Mouse (Mus musculus): ENCODE measurements at regions not wholly inside any gene's neighbourhood (a gene's known extent, or its start where the extent isn't known, plus 50 kb on each side); places are given as distances from the start of the nearest gene placed in this dataset.

DNA sequence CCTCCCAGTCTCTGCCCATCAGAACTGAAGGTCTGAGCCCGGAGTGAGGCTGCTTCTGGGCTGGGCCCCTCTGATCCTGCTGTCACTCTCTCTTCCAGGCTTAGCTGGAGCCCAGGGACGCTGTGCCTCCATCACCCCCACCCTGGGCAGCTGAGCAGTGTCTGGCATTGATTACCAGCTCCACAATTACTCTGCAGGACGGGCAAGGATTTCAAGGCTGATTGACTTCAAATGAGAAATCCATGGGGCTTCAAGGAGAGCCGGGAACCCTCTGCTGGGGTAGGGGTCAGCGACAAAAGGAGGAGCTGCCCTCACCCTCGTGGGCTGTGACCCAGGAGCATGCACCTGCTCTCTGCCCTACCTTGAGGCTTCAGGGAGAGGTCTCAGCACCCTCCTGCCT, 107.1 kb upstream of the Csf3r start:
- no peak overlapping the region for H3K4me2 ChIP-seq (ENCODE audit: low read length)
- H3K4me1 ChIP-seq (ENCODE audit: control insufficient read depth, insufficient read depth, low read length) = peaks cover 12% of the 10 kb centered on the region
- H3K27me3 ChIP-seq (replicated peaks; ENCODE audit: control insufficient read depth, insufficient read depth, low read length) = 0 out of 2 replicates have a peak, but pooled peaks cover 7% of the 10 kb centered on the region
- no peak overlapping the region for H3K9ac ChIP-seq (ENCODE audit: low read length)
- 4% methylated on average over 6 of the region's 6 CpGs for whole genome bisulfite sequencing
- DNase-seq (ENCODE audit: low spot score) (no peak), ATAC-seq (no peak)
- no peak overlapping the region for H3K27ac ChIP-seq (ENCODE audit: low read depth, low read length)
- no peaks in the 10 kb centered on the region for H3K9me3 ChIP-seq (replicated peaks; ENCODE audit: control insufficient read depth, low read length)
- no peaks in the 10 kb centered on the region for H3K36me3 ChIP-seq (ENCODE audit: control insufficient read depth, insufficient read depth, low read length)
- H3K4me3 ChIP-seq (ENCODE audit: low read depth, low read length) = no peak overlapping the region

DNA sequence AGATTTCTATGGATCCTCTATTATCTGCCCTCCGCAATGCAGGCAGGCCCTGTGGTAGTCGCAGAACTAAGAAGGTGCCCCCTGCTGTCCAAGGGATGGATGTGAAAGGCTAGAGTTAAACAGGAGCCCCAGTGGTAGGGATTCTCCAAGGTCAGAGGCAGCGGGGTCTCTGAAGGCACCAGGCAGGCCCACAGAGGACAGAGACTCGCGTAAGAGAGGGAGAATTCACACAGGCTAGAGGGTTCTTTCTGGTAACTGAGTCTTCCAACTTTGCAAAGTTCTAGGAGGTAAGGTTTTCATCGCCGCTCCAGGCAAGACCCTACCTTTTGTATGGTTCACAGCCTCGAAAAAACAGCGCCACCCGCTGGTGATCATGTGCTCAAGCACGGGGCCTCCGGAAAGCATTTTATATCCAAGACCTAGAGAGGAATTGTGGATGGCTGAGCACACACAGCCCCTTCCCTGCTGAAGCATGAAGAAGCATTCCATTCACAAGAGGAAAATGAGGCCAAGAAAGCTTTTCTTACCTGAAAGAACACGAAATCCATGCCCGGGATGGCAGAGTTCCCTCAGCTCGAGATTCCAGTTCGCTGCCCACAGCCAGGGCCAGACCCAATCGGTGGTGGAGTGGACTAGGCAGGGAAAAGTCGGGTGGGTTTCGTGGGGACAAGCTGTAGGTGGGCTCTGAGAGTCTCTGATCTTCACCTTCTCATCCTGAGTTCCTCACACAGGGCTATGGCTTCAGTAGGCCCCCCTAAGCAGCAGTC, 102.6 kb upstream of the Csf3r start:
- ATAC-seq (peak; percentile 63), DNase-seq (ENCODE audit: low spot score) (peak; percentile 79)
- Histone ChIP-seq H3K4me1 (ENCODE audit: control insufficient read depth, insufficient read depth, low read length) (peaks cover 25% of the 10 kb centered on the region), H3K4me2 (ENCODE audit: low read length) (peak overlapping the region; percentile 4), H3K27me3 (replicated peaks; ENCODE audit: control insufficient read depth, insufficient read depth, low read length) (0 out of 2 replicates have a peak, but pooled peaks cover 7% of the 10 kb centered on the region), H3K36me3 (ENCODE audit: control insufficient read depth, insufficient read depth, low read length) (no peaks in the 10 kb centered on the region), H3K27ac (ENCODE audit: low read depth, low read length) (no peak overlapping the region), H3K9ac (ENCODE audit: low read length) (no peak overlapping the region; the same call in 1 of the 2 replicates), H3K4me3 (ENCODE audit: low read depth, low read length) (no peak overlapping the region), H3K9me3 (replicated peaks; ENCODE audit: control insufficient read depth, low read length) (no peaks in the 10 kb centered on the region)
- 3% methylated on average over 19 of the region's 19 CpGs for WGBS

DNA sequence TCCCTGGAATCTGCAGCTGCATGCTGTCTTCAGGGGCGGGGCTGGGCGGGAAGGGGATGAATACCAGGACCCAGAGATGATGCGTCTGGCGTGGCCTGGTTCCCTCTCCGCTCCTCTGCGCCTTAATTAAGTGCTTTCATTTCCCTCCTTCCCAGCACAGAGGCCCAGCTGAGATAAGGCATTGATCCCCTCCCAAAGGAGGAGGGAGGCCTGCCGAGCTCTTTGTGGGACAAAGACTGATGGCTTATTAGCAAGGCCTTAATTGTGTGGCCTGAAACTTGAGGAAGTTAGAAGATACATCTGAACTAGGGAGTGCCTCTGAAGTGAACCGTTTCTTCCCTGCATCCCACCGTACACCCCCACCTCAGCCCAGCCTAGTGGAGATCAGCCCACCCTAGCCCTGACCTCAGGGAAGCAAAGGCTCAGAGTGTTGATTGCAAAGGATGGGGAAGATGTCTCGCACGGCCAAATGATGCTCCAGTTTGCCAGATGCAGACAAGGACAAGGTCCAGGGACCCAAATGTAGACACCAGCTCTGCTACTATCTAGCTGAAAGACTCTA, 102.0 kb upstream of the Csf3r start:
- WGBS = 5% methylated on average over 11 of the region's 11 CpGs
- H3K4me1 ChIP-seq (ENCODE audit: control insufficient read depth, insufficient read depth, low read length) = peaks cover 25% of the 10 kb centered on the region
- no peak overlapping the region for H3K4me3 ChIP-seq (ENCODE audit: low read depth, low read length)
- H3K27ac ChIP-seq (ENCODE audit: low read depth, low read length) = no peak overlapping the region
- peak; percentile 64; the same call in 1 of the 2 replicates for ATAC-seq
- no peaks in the 10 kb centered on the region for H3K36me3 ChIP-seq (ENCODE audit: control insufficient read depth, insufficient read depth, low read length)
- peak overlapping the region; percentile 29; the same call in 1 of the 2 replicates for H3K9ac ChIP-seq (ENCODE audit: low read length)
- no peak overlapping the region; the same call in 1 of the 2 replicates for H3K4me2 ChIP-seq (ENCODE audit: low read length)
- DNase-seq (ENCODE audit: low spot score) = peak; percentile 51
- H3K27me3 ChIP-seq (replicated peaks; ENCODE audit: control insufficient read depth, insufficient read depth, low read length) = 0 out of 2 replicates have a peak, but pooled peaks cover 7% of the 10 kb centered on the region
- no peaks in the 10 kb centered on the region for H3K9me3 ChIP-seq (replicated peaks; ENCODE audit: control insufficient read depth, low read length)

DNA sequence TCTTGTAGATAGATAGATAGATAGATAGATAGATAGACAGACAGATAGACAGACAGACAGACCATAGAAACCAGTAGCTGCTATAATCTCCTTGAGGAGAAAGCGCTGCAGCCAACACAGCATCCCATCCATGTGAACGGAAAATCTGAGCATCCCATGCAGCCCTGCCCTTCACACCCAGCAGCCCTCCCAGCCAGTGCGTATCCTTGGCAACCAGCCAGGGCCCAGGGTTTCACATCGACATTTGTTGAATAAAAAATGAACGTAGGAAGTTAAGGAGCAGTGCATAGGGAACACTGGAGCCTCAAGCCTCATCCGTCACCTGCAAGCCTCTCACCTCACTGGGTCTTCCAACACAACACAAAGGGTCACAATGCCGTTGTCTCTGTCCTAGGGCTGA, 101.1 kb upstream of the Csf3r start:
- no peak overlapping the region for H3K4me3 ChIP-seq (ENCODE audit: low read depth, low read length)
- H3K4me2 ChIP-seq (ENCODE audit: low read length) = no peak overlapping the region
- DNase-seq (ENCODE audit: low spot score) (peak; percentile 81), ATAC-seq (0 out of 2 replicates have a peak, but pooled peaks have one; percentile 16)
- no peaks in the 10 kb centered on the region for H3K36me3 ChIP-seq (ENCODE audit: control insufficient read depth, insufficient read depth, low read length)
- H3K27ac ChIP-seq (ENCODE audit: low read depth, low read length) = no peak overlapping the region
- H3K9ac ChIP-seq (ENCODE audit: low read length) = no peak overlapping the region
- H3K4me1 ChIP-seq (ENCODE audit: control insufficient read depth, insufficient read depth, low read length) = peaks cover 25% of the 10 kb centered on the region
- 0 out of 2 replicates have a peak, but pooled peaks cover 7% of the 10 kb centered on the region for H3K27me3 ChIP-seq (replicated peaks; ENCODE audit: control insufficient read depth, insufficient read depth, low read length)
- no peaks in the 10 kb centered on the region for H3K9me3 ChIP-seq (replicated peaks; ENCODE audit: control insufficient read depth, low read length)
- 19% methylated on average over 7 of the region's 7 CpGs for WGBS

DNA sequence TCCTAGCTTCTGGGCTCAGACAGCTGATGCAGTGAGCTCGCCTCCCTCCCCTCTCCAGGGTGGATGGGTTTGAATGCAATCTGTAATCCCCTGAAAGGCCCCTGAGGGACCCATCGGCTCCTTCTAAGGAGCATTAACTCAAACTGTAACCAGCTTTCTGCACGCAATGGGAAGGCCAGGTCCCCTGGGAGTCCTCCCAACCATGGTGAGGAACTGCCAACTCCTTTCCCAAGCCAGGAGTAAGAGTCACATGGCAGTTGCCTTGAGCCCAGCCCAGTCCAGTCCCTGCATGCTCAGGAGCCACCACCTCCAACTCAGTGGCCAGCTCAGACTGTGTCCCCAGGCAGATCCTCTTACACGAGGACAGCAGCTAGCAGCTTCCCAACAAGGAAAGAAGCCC, 96.2 kb upstream of the Csf3r start:
- Histone ChIP-seq H3K4me1 (ENCODE audit: control insufficient read depth, insufficient read depth, low read length) (peaks cover 3% of the 10 kb centered on the region; the same call in 1 of the 2 replicates), H3K9me3 (replicated peaks; ENCODE audit: control insufficient read depth, low read length) (no peaks in the 10 kb centered on the region), H3K27ac (ENCODE audit: low read depth, low read length) (no peak overlapping the region), H3K9ac (ENCODE audit: low read length) (no peak overlapping the region), H3K4me2 (ENCODE audit: low read length) (no peak overlapping the region), H3K4me3 (ENCODE audit: low read depth, low read length) (no peak overlapping the region), H3K36me3 (ENCODE audit: control insufficient read depth, insufficient read depth, low read length) (no peaks in the 10 kb centered on the region), H3K27me3 (replicated peaks; ENCODE audit: control insufficient read depth, insufficient read depth, low read length) (no peaks in the 10 kb centered on the region)
- ATAC-seq (no peak), DNase-seq (ENCODE audit: low spot score) (no peak)
- WGBS = 39% methylated on average over 4 of the region's 4 CpGs

DNA sequence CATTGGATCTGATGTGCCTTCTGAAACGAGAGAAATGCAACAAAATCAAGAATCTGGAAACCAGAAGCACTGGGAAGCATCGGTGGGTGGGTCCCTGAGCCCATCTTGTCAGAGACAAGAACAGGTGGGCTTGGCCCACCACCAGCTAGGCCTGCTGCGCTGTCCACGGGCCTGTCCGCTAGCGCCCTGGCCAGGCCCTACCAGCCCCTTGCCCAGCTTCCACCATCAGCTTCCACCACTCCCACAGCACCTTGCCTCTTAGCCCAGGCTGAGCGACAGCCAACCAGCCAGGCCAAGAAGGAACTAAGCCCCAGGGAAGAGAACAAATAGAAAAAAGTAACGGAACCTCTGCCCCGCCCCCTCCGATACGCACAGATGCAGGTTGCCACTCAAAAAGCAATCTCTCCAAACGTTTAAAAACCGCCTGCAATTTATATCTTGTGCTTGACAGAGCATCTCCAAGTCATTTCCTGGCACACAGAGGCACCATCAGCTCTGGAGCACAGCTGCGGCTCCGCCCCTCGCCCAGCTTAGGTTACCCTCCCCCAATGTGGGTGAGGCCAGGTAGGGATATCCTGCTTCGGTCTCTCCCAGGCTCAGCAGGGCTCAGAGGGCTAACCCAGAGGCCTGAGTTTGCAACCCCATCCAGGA, 95.1 kb upstream of the Csf3r start:
- Histone ChIP-seq H3K4me3 (ENCODE audit: low read depth, low read length) (no peak overlapping the region), H3K27me3 (replicated peaks; ENCODE audit: control insufficient read depth, insufficient read depth, low read length) (no peaks in the 10 kb centered on the region), H3K4me1 (ENCODE audit: control insufficient read depth, insufficient read depth, low read length) (no peaks in the 10 kb centered on the region), H3K27ac (ENCODE audit: low read depth, low read length) (no peak overlapping the region), H3K36me3 (ENCODE audit: control insufficient read depth, insufficient read depth, low read length) (no peaks in the 10 kb centered on the region), H3K4me2 (ENCODE audit: low read length) (no peak overlapping the region), H3K9me3 (replicated peaks; ENCODE audit: control insufficient read depth, low read length) (no peaks in the 10 kb centered on the region), H3K9ac (ENCODE audit: low read length) (no peak overlapping the region)
- peak; percentile 44; the same call in 1 of the 2 replicates for ATAC-seq
- peak; percentile 49 for DNase-seq (ENCODE audit: low spot score)
- WGBS = 71% methylated on average over 17 of the region's 17 CpGs

DNA sequence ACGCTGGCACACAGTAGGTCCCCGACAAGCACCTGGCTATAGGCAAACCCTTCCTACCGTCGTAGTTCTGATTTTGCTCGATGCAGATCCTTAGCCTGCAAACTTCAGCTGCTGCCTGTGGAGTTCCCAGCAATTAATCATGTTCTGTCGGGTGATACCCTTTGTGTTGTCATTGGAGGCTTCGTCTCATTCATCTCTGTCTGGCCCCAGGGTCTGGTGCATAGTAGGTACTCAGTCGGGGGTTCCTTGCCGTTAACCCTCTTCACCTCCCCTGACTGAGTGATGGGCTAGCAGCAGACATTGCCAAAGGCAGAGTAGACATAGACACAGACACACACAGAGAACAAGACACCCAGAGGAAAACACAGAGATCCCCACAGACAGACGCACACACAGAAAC, 93.6 kb upstream of the Csf3r start:
- no peak overlapping the region for H3K9ac ChIP-seq (ENCODE audit: low read length)
- no peak overlapping the region for H3K4me3 ChIP-seq (ENCODE audit: low read depth, low read length)
- DNase-seq (ENCODE audit: low spot score) (no peak), ATAC-seq (no peak)
- 62% methylated on average over 10 of the region's 10 CpGs for WGBS
- H3K36me3 ChIP-seq (ENCODE audit: control insufficient read depth, insufficient read depth, low read length) = no peaks in the 10 kb centered on the region
- no peaks in the 10 kb centered on the region for H3K4me1 ChIP-seq (ENCODE audit: control insufficient read depth, insufficient read depth, low read length)
- no peak overlapping the region for H3K4me2 ChIP-seq (ENCODE audit: low read length)
- H3K27me3 ChIP-seq (replicated peaks; ENCODE audit: control insufficient read depth, insufficient read depth, low read length) = no peaks in the 10 kb centered on the region
- no peak overlapping the region for H3K27ac ChIP-seq (ENCODE audit: low read depth, low read length)
- no peaks in the 10 kb centered on the region for H3K9me3 ChIP-seq (replicated peaks; ENCODE audit: control insufficient read depth, low read length)

DNA sequence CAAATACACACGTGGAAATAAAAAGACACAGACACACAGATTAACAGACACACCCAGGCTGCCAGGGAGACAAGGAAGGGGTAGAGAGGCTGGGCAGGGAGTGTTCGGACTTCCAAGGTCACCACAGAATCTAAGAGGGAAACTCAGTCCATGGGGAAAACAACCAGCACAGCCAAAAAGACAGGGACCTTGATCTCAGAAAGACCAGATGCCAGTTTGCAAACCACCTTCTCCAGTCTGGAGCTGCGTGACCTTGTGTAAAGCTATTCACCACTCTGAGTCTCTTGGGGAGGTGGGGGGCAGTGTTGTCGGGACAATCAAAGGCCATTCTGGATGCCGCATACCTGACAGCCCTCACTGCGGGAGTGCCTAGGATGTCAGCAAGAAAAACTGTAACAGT, 93.0 kb upstream of the Csf3r start:
- Histone ChIP-seq H3K9ac (ENCODE audit: low read length) (no peak overlapping the region), H3K27ac (ENCODE audit: low read depth, low read length) (no peak overlapping the region), H3K4me2 (ENCODE audit: low read length) (no peak overlapping the region), H3K9me3 (replicated peaks; ENCODE audit: control insufficient read depth, low read length) (no peaks in the 10 kb centered on the region), H3K27me3 (replicated peaks; ENCODE audit: control insufficient read depth, insufficient read depth, low read length) (no peaks in the 10 kb centered on the region), H3K36me3 (ENCODE audit: control insufficient read depth, insufficient read depth, low read length) (no peaks in the 10 kb centered on the region), H3K4me1 (ENCODE audit: control insufficient read depth, insufficient read depth, low read length) (no peaks in the 10 kb centered on the region), H3K4me3 (ENCODE audit: low read depth, low read length) (no peak overlapping the region)
- no peak for ATAC-seq
- no peak for DNase-seq (ENCODE audit: low spot score)
- WGBS = 71% methylated on average over 6 of the region's 6 CpGs

Measured in forebrain, embryonic 14.5 days (tissue).